29 mouse cellular contexts compared by ENCODE assay signal in the genomic region with DNA sequence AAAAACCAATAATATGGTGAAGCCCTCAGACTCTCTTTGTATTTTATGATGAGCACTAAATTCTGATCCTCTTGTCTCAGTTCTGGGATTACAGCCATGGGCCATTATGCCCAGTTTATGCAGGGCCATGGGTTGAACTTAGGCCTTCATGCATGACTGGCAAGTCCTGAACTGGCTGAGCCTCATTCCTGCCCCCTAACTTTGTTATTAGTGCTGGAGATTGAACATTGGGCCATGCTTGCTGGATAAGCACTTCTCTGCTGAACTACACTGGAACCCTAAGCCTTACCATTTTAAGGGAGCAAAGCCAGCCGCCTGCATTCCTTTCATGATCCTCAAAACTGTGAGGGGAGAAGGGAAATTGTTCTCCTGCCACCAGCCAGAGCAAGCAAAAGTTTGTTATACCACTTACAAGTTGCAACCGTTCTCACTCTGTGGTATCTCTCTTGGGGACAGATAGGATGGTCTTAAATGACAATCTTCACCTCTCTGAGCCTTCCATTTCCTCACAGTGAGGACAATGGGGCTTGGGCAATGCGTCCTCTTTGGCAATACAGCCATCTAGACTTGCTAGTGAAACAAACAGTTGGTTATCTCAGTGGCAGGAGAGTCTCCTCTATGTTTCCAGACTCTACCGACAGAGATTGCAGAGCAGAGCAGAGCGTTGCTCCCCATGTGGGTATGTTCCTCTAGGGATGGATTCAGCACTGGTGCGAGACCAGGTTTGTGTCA. TPM values are rescaled to one million over a fixed set of nuclear protein-coding genes. Genes with fewer than 3 reads are reported as not detected.
DNase-seq lines count a peak whose midpoint lies in the region; ATAC-seq and TF ChIP-seq lines count a peak whose summit lies in the region.
"Had no signal": no experiment of that assay in that cellular context is flagged by ENCODE, and none has a peak within 500 bp of the region (broad histone marks: within the 10 kb centered on the region; RNA-seq: fewer than 3 reads in every experiment).

No protein-coding gene starts in this region.

- H3K27ac ChIP-seq in bone marrow, adult 2 months (ENCODE audit: control insufficient read depth, insufficient read depth, low read depth, low read length, poor library complexity), result peak overlapping the region; percentile 77
- peak overlapping the region; percentile 44 for H3K27ac ChIP-seq in kidney, embryonic 16.5 days (ENCODE audit: low read length)
- H3K27ac ChIP-seq: embryonic facial prominence, embryonic 10.5 days; embryonic facial prominence, embryonic 15.5 days; forebrain, embryonic 12.5 days; heart, embryonic 13.5 days; hindbrain, embryonic 15.5 days; limb, embryonic 10.5 days; limb, embryonic 15.5 days; liver, embryonic 14.5 days; lung, embryonic 15.5 days; neural tube, embryonic 15.5 days had no signal

- H3K9ac ChIP-seq in kidney, embryonic 16.5 days (replicated peaks; ENCODE audit: low read length), result no peak overlapping the region
- H3K9ac ChIP-seq: embryonic facial prominence, embryonic 15.5 days; forebrain, embryonic 12.5 days; forebrain, postnatal 0 days; heart, embryonic 13.5 days; hindbrain, embryonic 15.5 days; limb, embryonic 15.5 days; liver, embryonic 14.5 days; lung, embryonic 15.5 days; neural tube, embryonic 15.5 days had no signal

- no peak for TF ChIP-seq CTCF in bone marrow, adult 2 months (IDR thresholded peaks at IDR 0.05; ENCODE audit: control insufficient read depth, insufficient read depth, low read length)

- no peaks in the 10 kb centered on the region for H3K9me3 ChIP-seq in kidney, embryonic 16.5 days (ENCODE audit: low read length)
- H3K9me3 ChIP-seq: embryonic facial prominence, embryonic 10.5 days; embryonic facial prominence, embryonic 15.5 days; forebrain, embryonic 12.5 days; heart, embryonic 13.5 days; hindbrain, embryonic 15.5 days; limb, embryonic 10.5 days; limb, embryonic 15.5 days; lung, embryonic 15.5 days; neural tube, embryonic 15.5 days had no signal

- DNase-seq in kidney, adult 11 months, result peak; percentile 89
- no peak for DNase-seq in kidney, adult 18-20 months
- peak; percentile 71 to 90 for DNase-seq in kidney, postnatal 36 days
- DNase-seq in layer of hippocampus, adult 9-11 months, result no peak
- no peak for DNase-seq in spleen, adult 18-20 months
- no peak for DNase-seq in urinary bladder, adult 2 months (ENCODE audit: low spot score)
- DNase-seq: adrenal gland, postnatal 36 days; cerebellum, adult 8-10 months; cerebellum, postnatal 25 days; forebrain, postnatal 0 days; heart, postnatal 10 days; lung, postnatal 4 days; midbrain, embryonic 14.5 days; retina, postnatal 1 day; right cerebral cortex, postnatal 14 days; thymus, postnatal 14 days had no signal

- peaks cover 14% of the 10 kb centered on the region for H3K27me3 ChIP-seq in kidney, embryonic 16.5 days (ENCODE audit: insufficient read depth, low read length)

- H3K4me1 ChIP-seq in bone marrow, adult 2 months (ENCODE audit: control insufficient read depth, insufficient read depth, low read length), result peaks cover 3% of the 10 kb centered on the region
- H3K4me1 ChIP-seq in kidney, embryonic 16.5 days (ENCODE audit: insufficient read depth, low read length), result peaks cover 14% of the 10 kb centered on the region

- H3K36me3 ChIP-seq in kidney, embryonic 16.5 days (ENCODE audit: insufficient read depth, low read length), result no peaks in the 10 kb centered on the region
- H3K36me3 ChIP-seq: embryonic facial prominence, embryonic 10.5 days; embryonic facial prominence, embryonic 15.5 days; forebrain, embryonic 12.5 days; heart, embryonic 13.5 days; hindbrain, embryonic 15.5 days; limb, embryonic 10.5 days; limb, embryonic 15.5 days; lung, embryonic 15.5 days; neural tube, embryonic 15.5 days had no signal

- 44% methylated on average over 6 of the region's 6 CpGs for WGBS in bone marrow, adult 2 months
- 83% methylated on average over 6 of the region's 6 CpGs for WGBS in kidney, embryonic 16.5 days

- ATAC-seq in kidney, embryonic 16.5 days (ENCODE audit: low FRiP score, low TSS enrichment), result no peak; the same call in 1 of the 2 replicates
- ATAC-seq: forebrain, postnatal 0 days; inflammation-experienced regulatory T-cells, adult 6 months had no signal

- H3K4me2 ChIP-seq in kidney, embryonic 16.5 days (replicated peaks; ENCODE audit: low read depth, low read length), result no peak overlapping the region
- H3K4me2 ChIP-seq: embryonic facial prominence, embryonic 15.5 days; forebrain, embryonic 12.5 days; heart, embryonic 13.5 days; hindbrain, embryonic 15.5 days; limb, embryonic 15.5 days; lung, embryonic 15.5 days; neural tube, embryonic 15.5 days had no signal

- TF ChIP-seq POLR2A in bone marrow, adult 2 months (IDR thresholded peaks at IDR 0.05; ENCODE audit: borderline replicate concordance, control insufficient read depth, low read depth, low read length), result no peak

- peak overlapping the region; percentile 61 for H3K4me3 ChIP-seq in bone marrow, adult 2 months (replicated peaks; ENCODE audit: control insufficient read depth, low read depth, low read length)
- no peak overlapping the region for H3K4me3 ChIP-seq in kidney, embryonic 16.5 days (ENCODE audit: low read length)
- H3K4me3 ChIP-seq: embryonic facial prominence, embryonic 10.5 days; embryonic facial prominence, embryonic 15.5 days; forebrain, embryonic 12.5 days; heart, embryonic 13.5 days; hindbrain, embryonic 15.5 days; limb, embryonic 10.5 days; limb, embryonic 15.5 days; lung, embryonic 15.5 days; neural tube, embryonic 15.5 days had no signal

RNA-seq across cellular contexts. Expression of gene Cd63, which starts 0.9 kb away (rescaled TPM):
- polyA plus RNA-seq in bone marrow, adult 2 months (2011; ENCODE audit: insufficient read depth, insufficient read length, low replicate concordance, missing spikeins), result 49.2 and 134 TPM in 2 replicates
- polyA plus RNA-seq in kidney, embryonic 16.5 days (2015; fragmentation: Nextera tagmentation; extraction: Ambion mirVana), result 775 and 850 TPM in 2 replicates
- 337 and 381 TPM in 2 replicates for polyA plus RNA-seq in urinary bladder, adult 2 months (2012; rRNA removed)

RNA-seq across cellular contexts. Expression of gene Gdf11, which starts 8.4 kb away (rescaled TPM):
- 2.4 and 3.6 TPM in 2 replicates for polyA plus RNA-seq in bone marrow, adult 2 months (2011; ENCODE audit: insufficient read depth, insufficient read length, low replicate concordance, missing spikeins)
- 6.8 and 7.8 TPM in 2 replicates for polyA plus RNA-seq in kidney, embryonic 16.5 days (2015; fragmentation: Nextera tagmentation; extraction: Ambion mirVana)
- polyA plus RNA-seq in urinary bladder, adult 2 months (2012; rRNA removed), result 1.7 and 2.3 TPM in 2 replicates

RNA-seq across cellular contexts. Expression of gene Rdh5, which starts 22.8 kb away (rescaled TPM):
- 2.6 and 6.2 TPM in 2 replicates for polyA plus RNA-seq in bone marrow, adult 2 months (2011; ENCODE audit: insufficient read depth, insufficient read length, low replicate concordance, missing spikeins)
- 17.7 and 20.5 TPM in 2 replicates for polyA plus RNA-seq in kidney, embryonic 16.5 days (2015; fragmentation: Nextera tagmentation; extraction: Ambion mirVana)
- polyA plus RNA-seq in urinary bladder, adult 2 months (2012; rRNA removed), result 24.2 and 35.0 TPM in 2 replicates

RNA-seq across cellular contexts. Expression of gene Bloc1s1, which starts 23.9 kb away (rescaled TPM):
- 78.6 and 92.7 TPM in 2 replicates for polyA plus RNA-seq in bone marrow, adult 2 months (2011; ENCODE audit: insufficient read depth, insufficient read length, low replicate concordance, missing spikeins)
- 227 and 234 TPM in 2 replicates for polyA plus RNA-seq in kidney, embryonic 16.5 days (2015; fragmentation: Nextera tagmentation; extraction: Ambion mirVana)
- 286 and 328 TPM in 2 replicates for polyA plus RNA-seq in urinary bladder, adult 2 months (2012; rRNA removed)

RNA-seq across cellular contexts. Expression of gene Itga7, which starts 33.7 kb away (rescaled TPM):
- polyA plus RNA-seq in bone marrow, adult 2 months (2011; ENCODE audit: insufficient read depth, insufficient read length, low replicate concordance, missing spikeins), result 1.4 and 1.9 TPM in 2 replicates
- 3.9 and 4.0 TPM in 2 replicates for polyA plus RNA-seq in kidney, embryonic 16.5 days (2015; fragmentation: Nextera tagmentation; extraction: Ambion mirVana)
- polyA plus RNA-seq in urinary bladder, adult 2 months (2012; rRNA removed), result 44.5 TPM in 2 replicates

Comparison
In these comparisons a context has a peak if more than half of its experiments do, and no peak if none do; other contexts are left out.
1. DNase-seq: peak in kidney, adult 11 months (single experiment) and kidney, postnatal 36 days (2 of 2); none in kidney, adult 18-20 months (single experiment), layer of hippocampus, adult 9-11 months (single experiment), spleen, adult 18-20 months (0 of 2) and urinary bladder, adult 2 months (single experiment).